Mouse (Mus musculus) embryonic fibroblast, embryonic 13.5 days (primary cell): ENCODE measurements around the gene Cwc27.

Source experiments
- CTCF ChIP-seq: IDR thresholded peaks from 2 replicates; pipeline ENCODE4 v1.5.1; 2011; ENCODE audit warnings: mild to moderate bottlenecking, control low read depth, low read length, moderate library complexity, borderline replicate concordance; ENCODE audit not compliant: insufficient read depth
- POLR2A ChIP-seq: IDR thresholded peaks from 2 replicates; pipeline ENCODE4 v1.6.1; 2011; ENCODE audit warnings: low read depth, mild to moderate bottlenecking, control low read depth, low read length, moderate library complexity

DNA sequence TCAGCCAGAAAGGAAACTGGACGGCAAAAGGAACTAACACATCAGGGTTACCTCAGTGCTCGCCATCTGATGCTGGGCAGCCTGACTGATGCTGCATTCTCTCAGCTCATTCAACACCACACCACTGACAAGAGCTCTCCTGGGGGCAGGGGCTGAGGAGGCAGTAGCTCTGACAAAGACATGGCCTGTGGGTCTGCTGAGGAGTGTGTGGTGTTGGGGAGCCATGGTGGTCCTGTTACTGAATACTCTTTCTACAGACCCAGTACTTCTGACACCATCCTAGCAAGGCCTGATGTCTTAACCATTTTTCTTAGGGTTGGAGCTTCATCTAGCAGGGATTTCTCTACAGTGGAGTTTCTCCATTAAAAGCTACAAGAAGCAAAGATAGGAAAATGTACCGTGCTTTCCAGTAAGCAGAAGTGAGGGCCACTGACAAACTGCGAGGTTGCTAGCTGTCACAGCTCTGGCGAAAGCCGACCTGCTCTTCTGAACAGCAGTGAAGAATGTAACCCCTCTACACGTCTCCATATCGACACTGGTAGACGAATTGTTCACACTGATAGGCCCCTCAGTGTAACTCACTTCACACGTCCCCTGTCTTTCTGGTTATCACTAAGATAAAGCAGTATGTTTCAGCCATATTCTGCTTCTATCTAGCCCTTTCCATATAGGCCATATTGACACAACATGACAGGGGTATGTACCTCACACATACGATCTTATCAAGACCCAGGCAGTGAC, 189.6 kb downstream of the Cwc27 start:
- TF ChIP-seq CTCF, result no peak
- TF ChIP-seq POLR2A, result no peak
